Mouse (Mus musculus): ENCODE measurements at regions not wholly inside any gene's neighbourhood (a gene's known extent, or its start where the extent isn't known, plus 50 kb on each side); places are given as distances from the start of the nearest gene placed in this dataset.

DNA sequence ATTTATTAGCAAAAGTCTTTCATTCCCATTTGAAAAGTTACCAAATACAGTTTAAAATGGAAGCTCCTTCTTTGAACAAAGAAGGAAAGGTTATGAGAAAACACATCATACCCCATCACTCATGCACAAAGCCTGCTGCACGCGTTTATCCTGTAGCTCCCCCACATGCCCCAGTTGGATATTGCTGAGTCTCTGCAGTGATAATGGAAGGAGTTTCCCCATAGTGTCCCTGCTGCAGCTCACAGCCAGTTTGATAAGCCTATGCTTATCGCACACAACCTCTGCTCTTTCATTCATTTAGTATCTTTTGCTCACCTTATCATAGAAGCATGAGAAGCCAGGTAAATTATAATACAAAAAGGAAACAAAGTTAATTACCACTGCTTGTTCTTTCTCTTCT lies 55.1 kb upstream of the 1700008P02Rik start:
- DNase-seq (ENCODE audit: low spot score), result no peak
